8 mouse cellular contexts compared by ENCODE assay signal in the genomic region with DNA sequence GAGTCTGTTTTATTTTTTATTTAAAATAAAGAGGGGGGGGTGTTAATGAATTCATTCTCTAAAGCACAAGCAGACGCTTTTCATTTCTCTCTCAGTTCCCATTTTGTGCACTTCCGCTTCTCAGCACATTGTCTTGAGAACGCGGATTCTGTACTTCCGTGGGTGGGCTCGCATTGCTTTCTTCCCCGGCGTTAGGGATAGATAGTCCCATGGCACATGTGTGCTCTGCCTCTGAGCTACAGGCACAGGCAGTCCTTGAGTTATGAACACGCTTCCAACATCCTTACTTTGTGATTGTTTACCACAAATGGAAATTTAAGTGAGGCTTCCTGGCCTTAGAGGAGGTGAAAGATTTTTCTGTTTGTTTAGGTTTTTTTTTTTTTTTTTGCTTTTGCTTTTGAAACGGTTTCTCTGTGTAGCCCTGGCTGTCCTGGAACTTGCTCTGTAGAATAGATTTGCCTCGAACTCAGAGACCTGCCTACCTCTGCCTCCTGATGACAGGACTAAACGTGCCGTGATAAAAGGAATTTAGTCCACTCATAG. TPM values are rescaled to one million over a fixed set of nuclear protein-coding genes. Genes with fewer than 3 reads are reported as not detected.
DNase-seq lines count a peak whose midpoint lies in the region; ATAC-seq lines count a peak whose summit lies in the region.

No protein-coding gene starts in this region.

- no peak overlapping the region for H3K4me3 ChIP-seq in midbrain, embryonic 13.5 days (replicated peaks)
- H3K4me3 ChIP-seq in midbrain, embryonic 16.5 days (ENCODE audit: low read depth, low read length) = no peak overlapping the region
- H3K4me3 ChIP-seq in lung, embryonic 16.5 days (ENCODE audit: low read length) = no peak overlapping the region
- H3K4me3 ChIP-seq in forebrain, embryonic 15.5 days = no peak overlapping the region

- ATAC-seq in midbrain, embryonic 13.5 days = no peak
- ATAC-seq in midbrain, embryonic 16.5 days = no peak
- no peak for ATAC-seq in lung, embryonic 16.5 days (ENCODE audit: low read depth)
- ATAC-seq in forebrain, embryonic 15.5 days (replicated peaks) = no peak
- ATAC-seq in erythroblast, adult 5-6 weeks (replicated peaks; ENCODE audit: low FRiP score, poor library complexity, severe bottlenecking) = no peak

- peak; percentile 46 to 55 for DNase-seq in heart, adult 9 months (ENCODE audit: low spot score in 2 of 2)
- DNase-seq in thymus, postnatal 14 days = peak; percentile 70
- DNase-seq in embryo, embryonic 10.5 days (ENCODE audit: low spot score) = no peak

- peaks cover 10% of the 10 kb centered on the region; the same call in 1 of the 2 replicates for H3K36me3 ChIP-seq in midbrain, embryonic 13.5 days
- H3K36me3 ChIP-seq in midbrain, embryonic 16.5 days (ENCODE audit: control insufficient read depth, insufficient read depth, low read length) = no peaks in the 10 kb centered on the region
- no peaks in the 10 kb centered on the region for H3K36me3 ChIP-seq in lung, embryonic 16.5 days (ENCODE audit: control insufficient read depth, insufficient read depth, low read length)
- H3K36me3 ChIP-seq in forebrain, embryonic 15.5 days = no peaks in the 10 kb centered on the region

- no peak overlapping the region for H3K27ac ChIP-seq in midbrain, embryonic 13.5 days
- no peak overlapping the region for H3K27ac ChIP-seq in midbrain, embryonic 16.5 days (ENCODE audit: low read length)
- H3K27ac ChIP-seq in lung, embryonic 16.5 days (ENCODE audit: low read length) = no peak overlapping the region
- H3K27ac ChIP-seq in forebrain, embryonic 15.5 days (replicated peaks) = no peak overlapping the region

- H3K4me2 ChIP-seq in midbrain, embryonic 13.5 days (replicated peaks) = peak overlapping the region; percentile 51; the same call in 1 of the 2 replicates
- H3K4me2 ChIP-seq in midbrain, embryonic 16.5 days (ENCODE audit: low read length) = no peak overlapping the region
- 0 out of 2 replicates have a peak overlapping the region, but pooled peaks have one; percentile 16 for H3K4me2 ChIP-seq in lung, embryonic 16.5 days (ENCODE audit: low read depth, low read length)
- no peak overlapping the region for H3K4me2 ChIP-seq in forebrain, embryonic 15.5 days (replicated peaks)

- WGBS in midbrain, embryonic 13.5 days = 52% methylated on average over 13 of the region's 13 CpGs
- 43% methylated on average over 13 of the region's 13 CpGs for WGBS in midbrain, embryonic 16.5 days
- WGBS in lung, embryonic 16.5 days = 49% methylated on average over 13 of the region's 13 CpGs
- 56% methylated on average over 13 of the region's 13 CpGs for WGBS in forebrain, embryonic 15.5 days

- H3K9ac ChIP-seq in midbrain, embryonic 13.5 days (replicated peaks) = no peak overlapping the region
- no peak overlapping the region for H3K9ac ChIP-seq in midbrain, embryonic 16.5 days (ENCODE audit: low read depth, low read length)
- H3K9ac ChIP-seq in lung, embryonic 16.5 days (ENCODE audit: low read length) = no peak overlapping the region
- H3K9ac ChIP-seq in forebrain, embryonic 15.5 days (replicated peaks) = no peak overlapping the region

- no peaks in the 10 kb centered on the region for H3K27me3 ChIP-seq in midbrain, embryonic 13.5 days
- no peaks in the 10 kb centered on the region for H3K27me3 ChIP-seq in midbrain, embryonic 16.5 days (ENCODE audit: control insufficient read depth, insufficient read depth, low read depth, low read length)
- no peaks in the 10 kb centered on the region for H3K27me3 ChIP-seq in lung, embryonic 16.5 days (ENCODE audit: control insufficient read depth, insufficient read depth, low read depth, low read length)
- H3K27me3 ChIP-seq in forebrain, embryonic 15.5 days = no peaks in the 10 kb centered on the region

- H3K9me3 ChIP-seq in midbrain, embryonic 13.5 days = no peaks in the 10 kb centered on the region
- H3K9me3 ChIP-seq in midbrain, embryonic 16.5 days (replicated peaks; ENCODE audit: control insufficient read depth, low read length, poor library complexity, severe bottlenecking) = no peaks in the 10 kb centered on the region
- H3K9me3 ChIP-seq in lung, embryonic 16.5 days (ENCODE audit: control insufficient read depth, low read length) = no peaks in the 10 kb centered on the region
- H3K9me3 ChIP-seq in forebrain, embryonic 15.5 days = no peaks in the 10 kb centered on the region

- peaks cover 8% of the 10 kb centered on the region for H3K4me1 ChIP-seq in midbrain, embryonic 13.5 days (replicated peaks)
- 0 out of 2 replicates have a peak, but pooled peaks cover 2% of the 10 kb centered on the region for H3K4me1 ChIP-seq in midbrain, embryonic 16.5 days (ENCODE audit: control insufficient read depth, insufficient read depth, low read length)
- H3K4me1 ChIP-seq in lung, embryonic 16.5 days (replicated peaks; ENCODE audit: control insufficient read depth, insufficient read depth, low read length) = peaks cover 4% of the 10 kb centered on the region
- H3K4me1 ChIP-seq in forebrain, embryonic 15.5 days = peaks cover 6% of the 10 kb centered on the region; the same call in 1 of the 2 replicates

RNA-seq across cellular contexts. Expression of gene Olfr279, which starts 19.3 kb away (rescaled TPM):
- polyA plus RNA-seq in midbrain, embryonic 13.5 days (2015; fragmentation: Nextera tagmentation; extraction: Ambion mirVana) = not detected in 2 replicates
- polyA plus RNA-seq in midbrain, embryonic 16.5 days (2015; fragmentation: Nextera tagmentation; extraction: Ambion mirVana) = not detected in 2 replicates
- not detected in 2 replicates for polyA plus RNA-seq in lung, embryonic 16.5 days (2015; fragmentation: Nextera tagmentation; extraction: Ambion mirVana)
- not detected in 2 replicates for polyA plus RNA-seq in forebrain, embryonic 15.5 days (2015; fragmentation: Nextera tagmentation; extraction: Ambion mirVana)
- total RNA-seq in erythroblast, adult 5-6 weeks (2015; ENCODE audit: low replicate concordance) = not detected in 2 replicates
- 0.17 TPM in 1 of 2 replicates, not detected in the other for total RNA-seq in erythroblast, adult 5-6 weeks (2017; ENCODE audit: low replicate concordance)

RNA-seq across cellular contexts. Expression of gene Kansl2, which starts 22.6 kb away (rescaled TPM):
- 149 and 152 TPM in 2 replicates for polyA plus RNA-seq in midbrain, embryonic 13.5 days (2015; fragmentation: Nextera tagmentation; extraction: Ambion mirVana)
- 106 and 113 TPM in 2 replicates for polyA plus RNA-seq in midbrain, embryonic 16.5 days (2015; fragmentation: Nextera tagmentation; extraction: Ambion mirVana)
- polyA plus RNA-seq in lung, embryonic 16.5 days (2015; fragmentation: Nextera tagmentation; extraction: Ambion mirVana) = 86.3 and 89.9 TPM in 2 replicates
- polyA plus RNA-seq in forebrain, embryonic 15.5 days (2015; fragmentation: Nextera tagmentation; extraction: Ambion mirVana) = 140 and 152 TPM in 2 replicates
- total RNA-seq in erythroblast, adult 5-6 weeks (2015; ENCODE audit: low replicate concordance) = 15.9 and 17.1 TPM in 2 replicates
- 4.9 and 11.4 TPM in 2 replicates for total RNA-seq in erythroblast, adult 5-6 weeks (2017; ENCODE audit: low replicate concordance)

RNA-seq across cellular contexts. Expression of gene Lalba, which starts 28.9 kb away (rescaled TPM):
- polyA plus RNA-seq in midbrain, embryonic 13.5 days (2015; fragmentation: Nextera tagmentation; extraction: Ambion mirVana) = not detected in 2 replicates
- polyA plus RNA-seq in midbrain, embryonic 16.5 days (2015; fragmentation: Nextera tagmentation; extraction: Ambion mirVana) = not detected in 2 replicates
- polyA plus RNA-seq in lung, embryonic 16.5 days (2015; fragmentation: Nextera tagmentation; extraction: Ambion mirVana) = 0.39 and 0.82 TPM in 2 replicates
- not detected in 2 replicates for polyA plus RNA-seq in forebrain, embryonic 15.5 days (2015; fragmentation: Nextera tagmentation; extraction: Ambion mirVana)
- total RNA-seq in erythroblast, adult 5-6 weeks (2015; ENCODE audit: low replicate concordance) = not detected in 2 replicates
- not detected in 2 replicates for total RNA-seq in erythroblast, adult 5-6 weeks (2017; ENCODE audit: low replicate concordance)

RNA-seq across cellular contexts. Expression of gene OR5BS1P, which starts 41.8 kb away (rescaled TPM):
- polyA plus RNA-seq in midbrain, embryonic 13.5 days (2015; fragmentation: Nextera tagmentation; extraction: Ambion mirVana) = not detected in 2 replicates
- not detected in 2 replicates for polyA plus RNA-seq in midbrain, embryonic 16.5 days (2015; fragmentation: Nextera tagmentation; extraction: Ambion mirVana)
- not detected in 2 replicates for polyA plus RNA-seq in lung, embryonic 16.5 days (2015; fragmentation: Nextera tagmentation; extraction: Ambion mirVana)
- not detected in 2 replicates for polyA plus RNA-seq in forebrain, embryonic 15.5 days (2015; fragmentation: Nextera tagmentation; extraction: Ambion mirVana)
- total RNA-seq in erythroblast, adult 5-6 weeks (2015; ENCODE audit: low replicate concordance) = not detected in 2 replicates
- total RNA-seq in erythroblast, adult 5-6 weeks (2017; ENCODE audit: low replicate concordance) = not detected in 2 replicates

RNA-seq across cellular contexts. Expression of gene Olfr281, which starts 59.1 kb away (rescaled TPM):
- polyA plus RNA-seq in midbrain, embryonic 13.5 days (2015; fragmentation: Nextera tagmentation; extraction: Ambion mirVana) = not detected in 2 replicates
- not detected in 2 replicates for polyA plus RNA-seq in midbrain, embryonic 16.5 days (2015; fragmentation: Nextera tagmentation; extraction: Ambion mirVana)
- polyA plus RNA-seq in lung, embryonic 16.5 days (2015; fragmentation: Nextera tagmentation; extraction: Ambion mirVana) = not detected in 2 replicates
- polyA plus RNA-seq in forebrain, embryonic 15.5 days (2015; fragmentation: Nextera tagmentation; extraction: Ambion mirVana) = not detected in 2 replicates
- total RNA-seq in erythroblast, adult 5-6 weeks (2015; ENCODE audit: low replicate concordance) = not detected in 2 replicates
- not detected in 2 replicates for total RNA-seq in erythroblast, adult 5-6 weeks (2017; ENCODE audit: low replicate concordance)

Comparison
In these comparisons a context has a peak if more than half of its experiments do, and no peak if none do; other contexts are left out.
1. H3K4me2 ChIP-seq: peak in midbrain, embryonic 13.5 days (single experiment) and lung, embryonic 16.5 days (single experiment); none in midbrain, embryonic 16.5 days (single experiment) and forebrain, embryonic 15.5 days (single experiment).